In genomic region chr7:100029307-100029706, GRCm38 (mm10) we compare ENCODE assay signal across 9 mouse cellular contexts. TPM values are rescaled to one million over a fixed set of nuclear protein-coding genes. Genes with fewer than 3 reads are reported as not detected.
DNase-seq lines count a peak whose midpoint lies in the region; ATAC-seq and TF ChIP-seq lines count a peak whose summit lies in the region.
"Had no signal": no experiment of that assay in that cellular context is flagged by ENCODE, and none has a peak within 500 bp of the region (broad histone marks: within the 10 kb centered on the region; RNA-seq: fewer than 3 reads in every experiment).

No protein-coding gene starts in this region.

- no peak for TF ChIP-seq EP300 in heart, postnatal 0 days (IDR thresholded peaks at IDR 0.05; ENCODE audit: low read depth)
- TF ChIP-seq EP300 in liver, embryonic 14.5 days (IDR thresholded peaks at IDR 0.05; ENCODE audit: low read depth), result no peak

- no peak overlapping the region for H3K9ac ChIP-seq in heart, postnatal 0 days (replicated peaks; ENCODE audit: low read depth, low read length)
- no peak overlapping the region for H3K9ac ChIP-seq in liver, embryonic 14.5 days (replicated peaks)

- ATAC-seq in heart, postnatal 0 days (ENCODE audit: insufficient read depth, low read depth), result no peak
- ATAC-seq in liver, embryonic 14.5 days (ENCODE audit: insufficient read depth), result no peak
- no peak for ATAC-seq in frontal cortex, adult (ENCODE audit: low TSS enrichment)

- H3K4me2 ChIP-seq in heart, postnatal 0 days (ENCODE audit: low read depth, low read length), result no peak overlapping the region
- H3K4me2 ChIP-seq in liver, embryonic 14.5 days (ENCODE audit: low read depth), result no peak overlapping the region

- TF ChIP-seq CTCF in heart, postnatal 0 days (IDR thresholded peaks at IDR 0.05; ENCODE audit: low read depth), result peak; percentile 75
- 0 out of 2 replicates have a peak, but pooled peaks have one; percentile 31 for TF ChIP-seq CTCF in thymus, adult 2 months (IDR thresholded peaks at IDR 0.05; ENCODE audit: borderline replicate concordance, control insufficient read depth, extremely low read depth, insufficient read depth, low read length, poor library complexity)
- TF ChIP-seq CTCF in liver, embryonic 14.5 days (IDR thresholded peaks at IDR 0.05; ENCODE audit: low read depth), result peak; percentile 88

- TF ChIP-seq POLR2A in thymus, adult 2 months (IDR thresholded peaks at IDR 0.05; ENCODE audit: control insufficient read depth, extremely low read depth, insufficient read depth, low read length, poor library complexity), result no peak

- 40% methylated on average over 3 of the region's 3 CpGs for WGBS in heart, postnatal 0 days
- WGBS in thymus, adult 2 months, result 59% methylated on average over 3 of the region's 3 CpGs
- 18% methylated on average over 3 of the region's 3 CpGs for WGBS in liver, embryonic 14.5 days (ENCODE audit: insufficient replicate concordance)

- DNase-seq in heart, postnatal 0 days (ENCODE audit: low spot score), result no peak
- no peak for DNase-seq in heart, postnatal 25 days (ENCODE audit: low spot score)
- peak; percentile 43 for DNase-seq in thymus, adult 2 months
- DNase-seq in thymus, adult 18-20 months, result no peak
- peak; percentile 9 to 14 (median 11) for DNase-seq in liver, embryonic 14.5 days (ENCODE audit: low read depth in 3 of 3, low spot score in 3 of 3)
- no peak for DNase-seq in right cerebral cortex, postnatal 14 days
- DNase-seq in right cerebral cortex, adult 2 months (ENCODE audit: low spot score in 2 of 2), result no peak

- intact Hi-C loops in heart, postnatal 25 days (cut with DNase I), result no loop called here

- H3K27ac ChIP-seq in heart, postnatal 0 days (ENCODE audit: low read depth), result no peak overlapping the region
- H3K27ac ChIP-seq in thymus, adult 2 months (ENCODE audit: control insufficient read depth, insufficient read depth, low read length), result no peak overlapping the region
- H3K27ac ChIP-seq in liver, embryonic 14.5 days, result no peak overlapping the region

- no peaks in the 10 kb centered on the region for H3K27me3 ChIP-seq in heart, postnatal 0 days (ENCODE audit: control insufficient read depth, insufficient read depth, low read length)
- H3K27me3 ChIP-seq in thymus, adult 2 months (ENCODE audit: control insufficient read depth, insufficient read depth, low read length), result no peaks in the 10 kb centered on the region
- H3K27me3 ChIP-seq in liver, embryonic 14.5 days (ENCODE audit: control insufficient read depth, insufficient read depth, low read length), result no peaks in the 10 kb centered on the region

- H3K9me3 ChIP-seq in heart, postnatal 0 days (replicated peaks; ENCODE audit: control insufficient read depth, low read length), result no peaks in the 10 kb centered on the region
- H3K9me3 ChIP-seq in liver, embryonic 14.5 days (ENCODE audit: control insufficient read depth, low read length), result no peaks in the 10 kb centered on the region

- H3K4me3 ChIP-seq in heart, postnatal 0 days (ENCODE audit: low read depth, low read length), result no peak overlapping the region
- H3K4me3 ChIP-seq in thymus, adult 2 months (ENCODE audit: control insufficient read depth, insufficient read depth, low read length), result no peak overlapping the region
- H3K4me3 ChIP-seq in liver, embryonic 14.5 days (ENCODE audit: insufficient read depth in 1 of 2, low read depth in 2 of 2, low read length in 2 of 2), result no peak overlapping the region

- H3K4me1 ChIP-seq in heart, postnatal 0 days (ENCODE audit: control insufficient read depth, insufficient read depth), result no peaks in the 10 kb centered on the region
- H3K4me1 ChIP-seq in thymus, adult 2 months (replicated peaks; ENCODE audit: control insufficient read depth, insufficient read depth, low read length), result no peaks in the 10 kb centered on the region
- H3K4me1 ChIP-seq in liver, embryonic 14.5 days (replicated peaks; ENCODE audit: control insufficient read depth in 2 of 2, insufficient read depth in 2 of 2, low read length in 1 of 2), result no peaks in the 10 kb centered on the region

- H3K36me3 ChIP-seq in heart, postnatal 0 days (replicated peaks; ENCODE audit: control insufficient read depth, insufficient read depth, low read length), result no peaks in the 10 kb centered on the region
- no peaks in the 10 kb centered on the region for H3K36me3 ChIP-seq in thymus, adult 2 months (ENCODE audit: control insufficient read depth, insufficient read depth, low read length)
- no peaks in the 10 kb centered on the region for H3K36me3 ChIP-seq in liver, embryonic 14.5 days (replicated peaks; ENCODE audit: control insufficient read depth, insufficient read depth, low read depth)

RNA-seq across cellular contexts. Expression of gene Chrdl2, which starts 23.3 kb away (rescaled TPM):
- total RNA-seq in heart, postnatal 0 days (2014; rRNA removed; ENCODE audit: low replicate concordance), result not detected in 2 replicates
- polyA plus RNA-seq in heart, postnatal 0 days (2015; fragmentation: Nextera tagmentation; extraction: Ambion mirVana), result 0.12 and 0.15 TPM in 2 replicates
- total RNA-seq in heart, postnatal 25 days (2021), result under 1 TPM in 1 of 2 experiments, not detected in 1; 0.36 TPM
- polyA plus RNA-seq in thymus, adult 2 months (2012; rRNA removed), result 0.05 TPM in 1 of 2 replicates, not detected in the other
- polyA plus RNA-seq in liver, embryonic 14.5 days (2012; rRNA removed), result 0.02 TPM in 2 replicates
- not detected in 2 replicates for polyA plus RNA-seq in liver, embryonic 14.5 days (2014; fragmentation: Nextera tagmentation; extraction: Ambion mirVana)
- total RNA-seq: adrenal gland, postnatal 4 days had no signal

RNA-seq across cellular contexts. Expression of gene Rnf169, which starts 49.1 kb away (rescaled TPM):
- total RNA-seq in heart, postnatal 0 days (2014; rRNA removed; ENCODE audit: low replicate concordance), result 11.0 and 11.5 TPM in 2 replicates
- 2.1 and 2.3 TPM in 2 replicates for polyA plus RNA-seq in heart, postnatal 0 days (2015; fragmentation: Nextera tagmentation; extraction: Ambion mirVana)
- 10 to 100 TPM in 1 of 2 experiments, 1 to 10 TPM in 1; 9.8 to 10.2 TPM for total RNA-seq in heart, postnatal 25 days (2021)
- polyA plus RNA-seq in thymus, adult 2 months (2012; rRNA removed), result 13.3 and 16.4 TPM in 2 replicates
- 1.5 and 2.2 TPM in 2 replicates for polyA plus RNA-seq in liver, embryonic 14.5 days (2012; rRNA removed)
- polyA plus RNA-seq in liver, embryonic 14.5 days (2014; fragmentation: Nextera tagmentation; extraction: Ambion mirVana), result 1.5 and 1.6 TPM in 2 replicates

Comparison
In these comparisons a context has a peak if more than half of its experiments do, and no peak if none do; other contexts are left out.
1. DNase-seq: peak in thymus, adult 2 months (single experiment) and liver, embryonic 14.5 days (3 of 3); none in heart, postnatal 0 days (single experiment), heart, postnatal 25 days (single experiment), thymus, adult 18-20 months (0 of 2), right cerebral cortex, postnatal 14 days (single experiment) and right cerebral cortex, adult 2 months (0 of 2).
2. CTCF ChIP-seq: peak in every context shown above with its lines; median percentile 88 in liver, embryonic 14.5 days; 75 in heart, postnatal 0 days; 31 in thymus, adult 2 months.